Mouse (Mus musculus) kidney, postnatal 0 days (tissue): Measurements from ENCODE around the gene Kdm1a. TPM values are rescaled to one million over a fixed set of nuclear protein-coding genes. Genes with fewer than 3 reads are reported as not detected.

ENCODE experiments used
- ATAC-seq: fragments of 200-750 bp; cut with Nextera tagmentation; replicated peaks from 2 replicates; pipeline ENCODE4 v1.8.0; 2017; ENCODE audit warnings: low read depth, moderate number of reproducible peaks, moderate TSS enrichment, moderate library complexity; ENCODE audit not compliant: low FRiP score
- DNase-seq: peaks from one replicate; pipeline ENCODE4 v3.0.0-alpha.2; 2016; ENCODE audit warnings: low spot score
- H3K27ac ChIP-seq: fragments of 300-500 bp; sonication (generic); 2 replicates; pipeline ENCODE4 v1.5.1; 2014; ENCODE audit warnings: mild to moderate bottlenecking
- H3K27me3 ChIP-seq: fragments of 300-500 bp; sonication (generic); 2 replicates; pipeline ENCODE4 v1.6.1; 2014; ENCODE audit warnings: low read length, mixed read lengths; ENCODE audit not compliant: insufficient read depth
- H3K36me3 ChIP-seq: fragments of 300-500 bp; sonication (generic); 2 replicates; pipeline ENCODE4 v1.6.1; 2014; ENCODE audit warnings: low read length, mixed read lengths; ENCODE audit not compliant: insufficient read depth
- H3K4me1 ChIP-seq: fragments of 300-500 bp; sonication (generic); replicated peaks from 2 replicates; pipeline ENCODE4 v1.6.1; 2014; ENCODE audit warnings: antibody characterized with exemption, low read length, mixed read lengths; ENCODE audit not compliant: insufficient read depth
- H3K4me2 ChIP-seq: fragments of 300-500 bp; sonication (generic); 2 replicates; pipeline ENCODE4 v1.6.1; 2014; ENCODE audit warnings: mild to moderate bottlenecking, low read length, moderate library complexity, mixed read lengths
- H3K4me3 ChIP-seq: fragments of 300-500 bp; sonication (generic); replicated peaks from 2 replicates; pipeline ENCODE4 v1.5.1; 2014; ENCODE audit warnings: low read depth, low read length
- H3K9ac ChIP-seq: fragments of 300-500 bp; sonication (generic); 2 replicates; pipeline ENCODE4 v1.6.1; 2014; ENCODE audit warnings: low read depth, low read length
- H3K9me3 ChIP-seq: fragments of 300-500 bp; sonication (generic); replicated peaks from 2 replicates; pipeline ENCODE4 v1.6.1; 2016; ENCODE audit warnings: low read length, inconsistent platforms, mixed read lengths
- CTCF ChIP-seq: IDR thresholded peaks from 2 replicates; pipeline ENCODE4 v1.5.1; 2016; ENCODE audit warnings: antibody characterized with exemption, low read depth, mild to moderate bottlenecking, moderate library complexity
- WGBS: fragments of 180-500 bp; shearing (Covaris S2); extraction: QIAGEN DNeasy Blood & Tissue Kit; methylation state at CpG from one replicate; pipeline ENCODE4 v1.1.7; 2014; 5-methylcytosine and 5-hydroxymethylcytosine counted together
- polyA plus RNA-seq: library from polyadenylated mRNA; unstranded; fragments of >200 nt; fragmentation: Nextera tagmentation; extraction: Ambion mirVana; gene quantifications from 2 replicates; pipeline ENCODE4 v1.2.1, GENCODE M21; 2015

Gene Kdm1a
- polyA plus RNA-seq, 1 experiment from 2014 or later: 28.8 TPM

GRCm38 (mm10) chr4:136519866-136520265, 82.7 kb downstream of the Kdm1a start:
- no peak for ATAC-seq

GRCm38 (mm10) chr4:136518576-136518975, 83.9 kb downstream of the Kdm1a start:
- TF ChIP-seq CTCF: no peak
- no peak overlapping the region for H3K4me2 ChIP-seq
- H3K36me3 ChIP-seq: no peaks in the 10 kb centered on the region
- 0 out of 2 replicates have a peak, but pooled peaks cover 5% of the 10 kb centered on the region for H3K4me1 ChIP-seq
- no peak overlapping the region for H3K4me3 ChIP-seq
- no peaks in the 10 kb centered on the region for H3K27me3 ChIP-seq
- no peak for ATAC-seq
- no peak overlapping the region for H3K27ac ChIP-seq
- H3K9ac ChIP-seq: no peak overlapping the region
- WGBS: 90% methylated on average over 2 of the region's 2 CpGs
- DNase-seq: no peak
- no peaks in the 10 kb centered on the region for H3K9me3 ChIP-seq

More at GRCm38 (mm10) chr4:136519866-136520265, 82.7 kb downstream of the Kdm1a start:
- Histone ChIP-seq H3K9ac (no peak overlapping the region), H3K27ac (no peak overlapping the region), H3K27me3 (no peaks in the 10 kb centered on the region), H3K4me2 (no peak overlapping the region), H3K36me3 (no peaks in the 10 kb centered on the region), H3K9me3 (no peaks in the 10 kb centered on the region), H3K4me1 (0 out of 2 replicates have a peak, but pooled peaks cover 5% of the 10 kb centered on the region), H3K4me3 (no peak overlapping the region)
- no peak for DNase-seq
- no peak for TF ChIP-seq CTCF

- Histone ChIP-seq H3K9me3 (no peaks in the 10 kb centered on the region), H3K9ac (no peak overlapping the region), H3K4me3 (no peak overlapping the region), H3K27me3 (no peaks in the 10 kb centered on the region), H3K4me2 (no peak overlapping the region), H3K27ac (no peak overlapping the region), H3K4me1 (0 out of 2 replicates have a peak, but pooled peaks cover 5% of the 10 kb centered on the region), H3K36me3 (no peaks in the 10 kb centered on the region)
- WGBS: 67% methylated on average over 2 of the region's 2 CpGs
- no peak for ATAC-seq
- DNase-seq: no peak
- TF ChIP-seq CTCF: no peak
Observed at GRCm38 (mm10) chr4:136518141-136518540, 84.4 kb downstream of the Kdm1a start.

- no peak overlapping the region for H3K4me2 ChIP-seq
- no peak overlapping the region for H3K27ac ChIP-seq
- DNase-seq: no peak
- H3K27me3 ChIP-seq: no peaks in the 10 kb centered on the region
- no peak overlapping the region for H3K9ac ChIP-seq
- H3K4me1 ChIP-seq: peaks cover 3% of the 10 kb centered on the region; the same call in 1 of the 2 replicates
- no peaks in the 10 kb centered on the region for H3K9me3 ChIP-seq
- no peak overlapping the region for H3K4me3 ChIP-seq
- no peak for ATAC-seq
- TF ChIP-seq CTCF: no peak
- no peaks in the 10 kb centered on the region for H3K36me3 ChIP-seq
Observed at GRCm38 (mm10) chr4:136512905-136513304, 89.6 kb downstream of the Kdm1a start.

GRCm38 (mm10) chr4:136511708-136512107, 90.8 kb downstream of the Kdm1a start:
- H3K9ac ChIP-seq: no peak overlapping the region
- H3K36me3 ChIP-seq: no peaks in the 10 kb centered on the region
- DNase-seq (no peak), ATAC-seq (no peak)
- no peaks in the 10 kb centered on the region for H3K9me3 ChIP-seq
- H3K4me1 ChIP-seq: peaks cover 3% of the 10 kb centered on the region; the same call in 1 of the 2 replicates
- no peak overlapping the region for H3K27ac ChIP-seq
- no peak overlapping the region for H3K4me3 ChIP-seq
- no peaks in the 10 kb centered on the region for H3K27me3 ChIP-seq
- WGBS: 45% methylated on average over 4 of the region's 4 CpGs
- no peak for TF ChIP-seq CTCF
- no peak overlapping the region for H3K4me2 ChIP-seq

GRCm38 (mm10) chr4:136509857-136510256, 92.7 kb downstream of the Kdm1a start:
- H3K27ac ChIP-seq: no peak overlapping the region
- no peak overlapping the region for H3K4me2 ChIP-seq
- no peak overlapping the region for H3K9ac ChIP-seq
- H3K4me1 ChIP-seq: peaks cover 5% of the 10 kb centered on the region; the same call in 1 of the 2 replicates
- no peaks in the 10 kb centered on the region for H3K9me3 ChIP-seq
- no peak for ATAC-seq
- no peak overlapping the region for H3K4me3 ChIP-seq
- DNase-seq: no peak
- H3K36me3 ChIP-seq: no peaks in the 10 kb centered on the region
- WGBS: 92% methylated on average over 1 of the region's 1 CpGs
- H3K27me3 ChIP-seq: no peaks in the 10 kb centered on the region
- TF ChIP-seq CTCF: peak; percentile 58; the same call in 1 of the 2 replicates
